Mouse (Mus musculus): ENCODE measurements around the gene Mrps23. TPM values are rescaled to one million over a fixed set of nuclear protein-coding genes. Genes with fewer than 3 reads are reported as not detected.
A peak's percentile ranks its signal among the peaks of the same experiment; 100 is the strongest.

The Mrps23 gene
- polyA plus RNA-seq, 1 experiment from 2014 or later: 55.4 TPM

DNA sequence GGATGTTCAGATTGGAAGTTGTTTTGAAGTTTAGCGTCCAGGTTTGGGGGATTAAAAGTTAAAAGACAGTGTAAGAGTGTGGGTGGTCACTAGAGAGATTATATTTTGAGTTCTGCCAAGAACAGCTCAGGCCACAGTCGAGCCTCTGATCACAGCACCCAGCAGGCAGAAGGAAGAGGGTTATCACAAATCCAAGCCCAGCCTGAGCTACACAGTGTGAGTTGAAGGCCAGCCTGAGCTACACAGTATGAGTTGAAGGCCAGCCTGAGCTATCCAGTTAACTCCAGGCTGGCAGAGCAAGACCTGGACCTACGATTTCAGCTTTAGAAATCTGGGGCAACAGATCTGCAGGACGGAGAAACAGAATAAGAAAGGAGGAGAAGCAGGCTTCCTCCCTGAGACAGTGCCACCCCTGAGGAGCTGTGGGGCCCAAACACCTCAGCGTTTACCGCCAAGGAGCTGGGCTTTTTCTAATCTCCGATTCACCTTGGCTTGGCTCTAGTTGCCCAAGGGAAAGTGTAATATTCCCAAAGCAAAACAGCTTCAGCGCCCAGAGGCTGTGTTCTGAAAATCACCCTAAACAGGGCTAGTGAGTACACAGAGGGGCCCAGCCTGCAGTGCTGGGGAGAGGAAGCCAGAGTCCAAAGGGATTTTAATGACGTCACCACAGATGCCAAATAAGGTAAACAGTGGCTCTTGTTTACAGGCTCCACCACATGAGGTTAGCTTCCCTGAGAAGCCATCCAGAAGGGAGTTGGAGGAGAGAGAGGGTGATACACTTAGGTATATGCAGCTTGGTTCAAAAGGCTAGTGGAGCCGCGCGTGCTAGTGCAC lies 37.5 kb downstream of the Mrps23 start:
- Histone ChIP-seq H3K4me3 (ENCODE audit: low read depth, low read length) (no peak overlapping the region), H3K9me3 (ENCODE audit: control insufficient read depth, low read length) (no peaks in the 10 kb centered on the region), H3K36me3 (ENCODE audit: control insufficient read depth, insufficient read depth, low read length) (no peaks in the 10 kb centered on the region), H3K27ac (replicated peaks) (no peak overlapping the region), H3K9ac (ENCODE audit: low read length) (0 out of 2 replicates have a peak overlapping the region, but pooled peaks have one; percentile 1), H3K4me2 (replicated peaks; ENCODE audit: low read depth) (no peak overlapping the region), H3K4me1 (replicated peaks; ENCODE audit: control insufficient read depth, insufficient read depth) (no peaks in the 10 kb centered on the region), H3K27me3 (ENCODE audit: control insufficient read depth, insufficient read depth, low read length) (no peaks in the 10 kb centered on the region)
- ATAC-seq (ENCODE audit: low FRiP score, low TSS enrichment): peak; percentile 81
- TF ChIP-seq EP300 (optimal IDR thresholded peaks at IDR 0.05): no peak
- TF ChIP-seq CTCF (IDR thresholded peaks at IDR 0.05; ENCODE audit: low read depth): no peak
- DNase-seq (ENCODE audit: low spot score): no peak
- WGBS: 54% methylated on average over 12 of the region's 12 CpGs

DNA sequence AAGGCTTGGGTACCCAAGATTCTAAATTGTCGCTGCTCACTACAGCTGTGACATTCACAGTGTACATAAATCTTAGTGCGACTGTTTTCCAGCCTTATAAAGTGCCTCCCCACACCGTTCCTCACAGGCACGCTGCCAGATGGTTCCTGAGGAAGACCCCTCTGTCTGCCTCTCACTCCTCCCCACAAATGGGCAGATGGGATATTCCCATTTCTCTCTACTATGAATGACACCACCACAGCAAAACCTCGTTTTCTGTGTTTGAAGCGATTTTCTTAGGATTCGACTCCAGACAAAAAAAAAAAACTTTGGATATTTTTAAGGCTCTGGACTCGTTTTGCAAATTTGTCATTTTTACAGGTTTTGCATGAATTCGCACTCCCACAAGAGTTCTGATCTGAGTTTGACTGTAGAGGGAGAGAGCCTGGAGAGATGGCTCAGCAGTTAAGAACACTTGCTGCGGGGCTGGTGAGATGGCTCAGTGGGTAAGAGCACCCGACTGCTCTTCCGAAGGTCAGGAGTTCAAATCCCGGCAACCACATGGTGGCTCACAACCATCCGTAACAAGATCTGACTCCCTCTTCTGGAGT lies 41.5 kb downstream of the Mrps23 start:
- no peak overlapping the region for H3K9ac ChIP-seq (ENCODE audit: low read length)
- no peaks in the 10 kb centered on the region for H3K9me3 ChIP-seq (ENCODE audit: control insufficient read depth, low read length)
- H3K4me2 ChIP-seq (replicated peaks; ENCODE audit: low read depth): no peak overlapping the region
- no peak overlapping the region for H3K27ac ChIP-seq (replicated peaks)
- no peak for DNase-seq (ENCODE audit: low spot score)
- WGBS: 76% methylated on average over 14 of the region's 14 CpGs
- H3K4me3 ChIP-seq (ENCODE audit: low read depth, low read length): no peak overlapping the region
- ATAC-seq (ENCODE audit: low FRiP score, low TSS enrichment): no peak
- H3K36me3 ChIP-seq (ENCODE audit: control insufficient read depth, insufficient read depth, low read length): no peaks in the 10 kb centered on the region
- no peaks in the 10 kb centered on the region for H3K4me1 ChIP-seq (replicated peaks; ENCODE audit: control insufficient read depth, insufficient read depth)
- H3K27me3 ChIP-seq (ENCODE audit: control insufficient read depth, insufficient read depth, low read length): no peaks in the 10 kb centered on the region
- TF ChIP-seq CTCF (IDR thresholded peaks at IDR 0.05; ENCODE audit: low read depth) (no peak), EP300 (optimal IDR thresholded peaks at IDR 0.05) (no peak)

DNA sequence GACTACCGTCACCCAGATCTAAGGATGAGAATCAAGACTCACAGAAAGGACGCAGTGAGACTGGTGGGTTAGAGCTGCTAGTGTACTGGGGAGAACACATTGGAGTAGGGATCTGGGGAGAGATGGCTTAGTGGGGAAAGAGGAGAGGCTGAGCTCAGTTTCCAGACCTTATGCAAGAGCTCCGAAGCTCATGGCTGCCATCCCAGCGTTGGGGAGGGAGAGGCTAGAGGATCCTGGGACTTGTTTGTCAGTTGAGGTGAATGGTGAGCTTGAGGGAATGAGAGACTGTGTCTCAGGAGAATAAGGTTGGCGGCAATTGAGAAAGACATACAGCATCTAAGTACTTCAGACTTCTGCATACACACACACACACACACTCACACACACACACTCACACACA lies 44.4 kb downstream of the Mrps23 start:
- H3K4me3 ChIP-seq (ENCODE audit: low read depth, low read length): no peak overlapping the region
- no peaks in the 10 kb centered on the region for H3K9me3 ChIP-seq (ENCODE audit: control insufficient read depth, low read length)
- H3K27me3 ChIP-seq (ENCODE audit: control insufficient read depth, insufficient read depth, low read length): no peaks in the 10 kb centered on the region
- H3K4me1 ChIP-seq (replicated peaks; ENCODE audit: control insufficient read depth, insufficient read depth): no peaks in the 10 kb centered on the region
- H3K4me2 ChIP-seq (replicated peaks; ENCODE audit: low read depth): no peak overlapping the region
- TF ChIP-seq CTCF (IDR thresholded peaks at IDR 0.05; ENCODE audit: low read depth) (no peak), EP300 (optimal IDR thresholded peaks at IDR 0.05) (no peak)
- no peak overlapping the region for H3K27ac ChIP-seq (replicated peaks)
- H3K9ac ChIP-seq (ENCODE audit: low read length): no peak overlapping the region
- DNase-seq (ENCODE audit: low spot score) (no peak), ATAC-seq (ENCODE audit: low FRiP score, low TSS enrichment) (no peak)
- no peaks in the 10 kb centered on the region for H3K36me3 ChIP-seq (ENCODE audit: control insufficient read depth, insufficient read depth, low read length)
- 62% methylated on average over 5 of the region's 5 CpGs for WGBS

DNA sequence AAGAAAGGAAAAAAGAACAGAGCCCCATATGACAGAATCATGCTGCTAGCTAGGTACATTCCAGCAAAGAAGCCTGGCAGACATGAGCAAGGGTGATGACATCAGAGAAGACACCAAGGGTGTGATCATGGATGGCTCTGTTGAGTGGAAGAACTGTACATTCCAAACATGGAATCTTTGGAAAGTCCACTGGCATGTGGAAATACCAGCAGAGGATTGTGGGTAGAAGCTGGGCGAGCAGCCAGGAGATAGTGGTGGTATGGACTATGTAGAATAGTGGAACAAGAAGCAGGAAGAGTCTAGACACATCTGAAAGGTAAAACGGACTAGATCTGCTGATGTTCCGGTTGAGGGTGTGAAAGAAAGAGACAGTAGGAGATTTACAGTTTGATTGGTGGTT lies 46.4 kb downstream of the Mrps23 start:
- TF ChIP-seq EP300 (optimal IDR thresholded peaks at IDR 0.05) (no peak), CTCF (IDR thresholded peaks at IDR 0.05; ENCODE audit: low read depth) (no peak)
- H3K27ac ChIP-seq (replicated peaks): no peak overlapping the region
- H3K27me3 ChIP-seq (ENCODE audit: control insufficient read depth, insufficient read depth, low read length): no peaks in the 10 kb centered on the region
- no peaks in the 10 kb centered on the region for H3K36me3 ChIP-seq (ENCODE audit: control insufficient read depth, insufficient read depth, low read length)
- no peaks in the 10 kb centered on the region for H3K9me3 ChIP-seq (ENCODE audit: control insufficient read depth, low read length)
- DNase-seq (ENCODE audit: low spot score) (no peak), ATAC-seq (ENCODE audit: low FRiP score, low TSS enrichment) (no peak)
- no peak overlapping the region for H3K4me3 ChIP-seq (ENCODE audit: low read depth, low read length)
- no peak overlapping the region for H3K9ac ChIP-seq (ENCODE audit: low read length)
- H3K4me1 ChIP-seq (replicated peaks; ENCODE audit: control insufficient read depth, insufficient read depth): no peaks in the 10 kb centered on the region
- WGBS: 67% methylated on average over 3 of the region's 3 CpGs
- no peak overlapping the region for H3K4me2 ChIP-seq (replicated peaks; ENCODE audit: low read depth)

DNA sequence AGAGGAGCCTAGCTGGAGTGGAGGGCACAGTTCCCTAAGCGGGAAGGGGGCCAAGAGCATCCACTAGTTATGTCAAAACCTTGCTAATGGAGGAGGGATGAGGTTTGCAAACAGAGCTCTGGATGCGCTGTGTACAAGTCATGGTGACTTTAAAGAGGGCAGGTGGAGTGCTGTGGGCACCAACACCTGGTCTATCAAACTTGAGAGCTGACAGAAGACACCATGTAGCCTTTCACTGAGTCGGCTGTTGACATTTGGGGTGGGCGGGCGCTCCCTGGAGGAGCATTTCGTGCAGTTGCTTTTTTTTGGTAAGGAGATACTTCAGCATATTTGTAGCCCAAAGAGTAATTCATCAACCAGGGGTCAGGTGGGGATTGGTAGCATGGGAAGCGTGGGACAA lies 47.1 kb downstream of the Mrps23 start:
- TF ChIP-seq EP300 (optimal IDR thresholded peaks at IDR 0.05): no peak
- TF ChIP-seq CTCF (IDR thresholded peaks at IDR 0.05; ENCODE audit: low read depth): no peak
- Histone ChIP-seq H3K9me3 (ENCODE audit: control insufficient read depth, low read length) (no peaks in the 10 kb centered on the region), H3K36me3 (ENCODE audit: control insufficient read depth, insufficient read depth, low read length) (no peaks in the 10 kb centered on the region), H3K27me3 (ENCODE audit: control insufficient read depth, insufficient read depth, low read length) (no peaks in the 10 kb centered on the region), H3K4me1 (replicated peaks; ENCODE audit: control insufficient read depth, insufficient read depth) (no peaks in the 10 kb centered on the region), H3K4me3 (ENCODE audit: low read depth, low read length) (no peak overlapping the region), H3K27ac (replicated peaks) (no peak overlapping the region), H3K4me2 (replicated peaks; ENCODE audit: low read depth) (no peak overlapping the region), H3K9ac (ENCODE audit: low read length) (no peak overlapping the region)
- 68% methylated on average over 7 of the region's 7 CpGs for WGBS
- ATAC-seq (ENCODE audit: low FRiP score, low TSS enrichment): no peak
- DNase-seq (ENCODE audit: low spot score): no peak

Data from stomach, postnatal 0 days (tissue).